Comparison of ENCODE assay signal across 8 mouse cellular contexts in the genomic region with DNA sequence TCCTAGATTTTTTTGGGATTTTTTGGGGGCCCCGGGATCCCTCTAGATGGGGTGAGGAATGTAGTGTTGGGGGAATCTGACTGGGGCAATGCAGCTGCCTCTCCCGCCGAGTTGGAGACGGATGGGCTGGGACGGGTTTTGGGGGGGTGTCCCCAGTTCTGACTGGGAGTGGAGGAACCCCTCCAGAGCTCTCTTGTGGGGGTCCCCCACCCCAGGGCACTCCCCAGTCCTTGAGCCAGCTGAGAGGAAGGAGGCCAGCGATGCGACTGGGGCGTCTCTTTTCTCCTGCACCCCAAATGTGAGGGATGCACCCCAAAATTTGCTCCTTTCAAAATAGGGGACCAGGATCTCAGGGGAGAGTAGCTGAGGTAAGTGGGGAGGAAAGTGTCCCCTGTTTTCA. TPM values are rescaled to one million over a fixed set of nuclear protein-coding genes. Genes with fewer than 3 reads are reported as not detected.
DNase-seq lines count a peak whose midpoint lies in the region; ATAC-seq and TF ChIP-seq lines count a peak whose summit lies in the region.

No protein-coding gene starts in this region.

- TF ChIP-seq POLR2A in heart, adult 2 months (IDR thresholded peaks at IDR 0.05; ENCODE audit: insufficient read depth, low read depth, low read length), result no peak

- H3K4me1 ChIP-seq in heart, adult 2 months (ENCODE audit: control insufficient read depth, insufficient read depth, low read length), result peaks cover 5% of the 10 kb centered on the region
- H3K4me1 ChIP-seq in heart, embryonic 15.5 days (replicated peaks), result peaks cover 49% of the 10 kb centered on the region
- H3K4me1 ChIP-seq in midbrain, embryonic 10.5 days, result peaks cover 74% of the 10 kb centered on the region

- H3K4me3 ChIP-seq in heart, adult 2 months, result peak overlapping the region; percentile 43
- H3K4me3 ChIP-seq in heart, embryonic 15.5 days, result peak overlapping the region; percentile 54
- peak overlapping the region; percentile 54 for H3K4me3 ChIP-seq in midbrain, embryonic 10.5 days

- no peaks in the 10 kb centered on the region for H3K79me2 ChIP-seq in heart, adult 2 months (replicated peaks; ENCODE audit: control insufficient read depth, insufficient read depth, low read length)

- no peak for TF ChIP-seq CTCF in heart, adult 2 months (IDR thresholded peaks at IDR 0.05)

- intact Hi-C loops in heart, adult 2 months (cut with DNase I), result no loop called here
- intact Hi-C loops in heart, postnatal 10 days (cut with DNase I), result no loop called here

- WGBS in heart, adult 2 months, result 32% methylated on average over 8 of the region's 8 CpGs
- 35% methylated on average over 8 of the region's 8 CpGs for WGBS in heart, embryonic 15.5 days
- WGBS in midbrain, embryonic 10.5 days, result 41% methylated on average over 8 of the region's 8 CpGs

- ATAC-seq in heart, embryonic 15.5 days (replicated peaks; ENCODE audit: insufficient number of reproducible peaks, insufficient read depth, low FRiP score, low read depth), result no peak

- peak overlapping the region; percentile 83 for H3K9ac ChIP-seq in heart, adult 2 months (ENCODE audit: low read depth, low read length)
- peak overlapping the region; percentile 49 for H3K9ac ChIP-seq in heart, embryonic 15.5 days

- TF ChIP-seq EP300 in heart, adult 2 months (IDR thresholded peaks at IDR 0.05; ENCODE audit: insufficient read depth, low read depth, low read length), result no peak

- no peaks in the 10 kb centered on the region for H3K9me3 ChIP-seq in heart, embryonic 15.5 days (replicated peaks)
- H3K9me3 ChIP-seq in midbrain, embryonic 10.5 days (replicated peaks), result no peaks in the 10 kb centered on the region

- peak in 1 of 2 experiments; percentile 59 for DNase-seq in heart, adult 2 months
- no peak for DNase-seq in heart, postnatal 10 days
- DNase-seq in cerebellum, adult 11-12 months, result peak; percentile 69
- no peak for DNase-seq in midbrain, embryonic 10.5 days (ENCODE audit: low spot score)
- no peak for DNase-seq in right cerebral cortex, postnatal 36 days (ENCODE audit: low spot score in 2 of 2)
- DNase-seq in spleen, postnatal 14 days (ENCODE audit: low spot score in 2 of 2), result no peak
- DNase-seq in natural killer cell, adult 2 months (ENCODE audit: low spot score in 2 of 2), result no peak

- H3K4me2 ChIP-seq in heart, embryonic 15.5 days, result peak overlapping the region; percentile 67

- H3K36me3 ChIP-seq in heart, adult 2 months (ENCODE audit: control insufficient read depth, insufficient read depth, low read length), result no peaks in the 10 kb centered on the region
- H3K36me3 ChIP-seq in heart, embryonic 15.5 days, result peaks cover 13% of the 10 kb centered on the region; the same call in 1 of the 2 replicates
- H3K36me3 ChIP-seq in midbrain, embryonic 10.5 days, result peaks cover 25% of the 10 kb centered on the region

- no peaks in the 10 kb centered on the region for H3K27me3 ChIP-seq in heart, adult 2 months (ENCODE audit: control insufficient read depth, insufficient read depth, low read length)
- peaks cover 22% of the 10 kb centered on the region for H3K27me3 ChIP-seq in heart, embryonic 15.5 days
- H3K27me3 ChIP-seq in midbrain, embryonic 10.5 days (ENCODE audit: low read depth, poor library complexity, severe bottlenecking), result peaks cover 42% of the 10 kb centered on the region

- peak overlapping the region; percentile 94 for H3K27ac ChIP-seq in heart, adult 2 months
- peak overlapping the region; percentile 60; the same call in 1 of the 2 replicates for H3K27ac ChIP-seq in heart, embryonic 15.5 days
- peak overlapping the region; percentile 87 for H3K27ac ChIP-seq in midbrain, embryonic 10.5 days (replicated peaks)

RNA-seq across cellular contexts. Expression of a gene that starts 3.4 kb away (rescaled TPM):
- 10 to 100 TPM in 1 of 2 experiments, 1 to 10 TPM in 1; 9.1 to 13.7 TPM for total RNA-seq in heart, adult 2 months (2021)
- 18.9 and 21.0 TPM in 2 replicates for polyA plus RNA-seq in heart, adult 2 months (2012; rRNA removed)
- 10 to 100 TPM; 54.7 to 55.5 TPM for total RNA-seq in heart, postnatal 10 days (2021)
- polyA plus RNA-seq in heart, embryonic 15.5 days (2015; fragmentation: Nextera tagmentation; extraction: Ambion mirVana), result 18.1 and 19.8 TPM in 2 replicates
- 4.8 and 5.0 TPM in 2 replicates for polyA plus RNA-seq in midbrain, embryonic 10.5 days (2016; fragmentation: Nextera tagmentation; extraction: Ambion mirVana)

RNA-seq across cellular contexts. Expression of a gene that starts 4.7 kb away (rescaled TPM):
- total RNA-seq in heart, adult 2 months (2021), result 10 to 100 TPM; 30.7 to 34.5 TPM
- polyA plus RNA-seq in heart, adult 2 months (2012; rRNA removed), result 38.9 and 48.1 TPM in 2 replicates
- total RNA-seq in heart, postnatal 10 days (2021), result 10 to 100 TPM; 54.8 to 60.8 TPM
- 107 and 113 TPM in 2 replicates for polyA plus RNA-seq in heart, embryonic 15.5 days (2015; fragmentation: Nextera tagmentation; extraction: Ambion mirVana)
- 241 and 244 TPM in 2 replicates for polyA plus RNA-seq in midbrain, embryonic 10.5 days (2016; fragmentation: Nextera tagmentation; extraction: Ambion mirVana)

RNA-seq across cellular contexts. Expression of a gene that starts 6.6 kb away (rescaled TPM):
- total RNA-seq in heart, adult 2 months (2021), result 1 to 10 TPM; 2.0 to 3.4 TPM
- polyA plus RNA-seq in heart, adult 2 months (2012; rRNA removed), result 5.0 and 5.5 TPM in 2 replicates
- total RNA-seq in heart, postnatal 10 days (2021), result 1 to 10 TPM; 3.3 to 3.4 TPM
- 7.3 and 10.3 TPM in 2 replicates for polyA plus RNA-seq in heart, embryonic 15.5 days (2015; fragmentation: Nextera tagmentation; extraction: Ambion mirVana)
- 9.6 and 10.7 TPM in 2 replicates for polyA plus RNA-seq in midbrain, embryonic 10.5 days (2016; fragmentation: Nextera tagmentation; extraction: Ambion mirVana)

RNA-seq across cellular contexts. Expression of a gene that starts 6.6 kb away (rescaled TPM):
- 100 to 1,000 TPM in 1 of 2 experiments, 10 to 100 TPM in 1; 95.4 to 103 TPM for total RNA-seq in heart, adult 2 months (2021)
- polyA plus RNA-seq in heart, adult 2 months (2012; rRNA removed), result 130 and 166 TPM in 2 replicates
- 100 to 1,000 TPM in 1 of 2 experiments, 10 to 100 TPM in 1; 96.4 to 102 TPM for total RNA-seq in heart, postnatal 10 days (2021)
- 198 and 215 TPM in 2 replicates for polyA plus RNA-seq in heart, embryonic 15.5 days (2015; fragmentation: Nextera tagmentation; extraction: Ambion mirVana)
- 104 and 128 TPM in 2 replicates for polyA plus RNA-seq in midbrain, embryonic 10.5 days (2016; fragmentation: Nextera tagmentation; extraction: Ambion mirVana)

RNA-seq across cellular contexts. Expression of a gene that starts 12.2 kb away (rescaled TPM):
- 1 to 10 TPM; 2.2 to 2.8 TPM for total RNA-seq in heart, adult 2 months (2021)
- 4.0 and 7.4 TPM in 2 replicates for polyA plus RNA-seq in heart, adult 2 months (2012; rRNA removed)
- 1 to 10 TPM; 5.2 to 6.8 TPM for total RNA-seq in heart, postnatal 10 days (2021)
- polyA plus RNA-seq in heart, embryonic 15.5 days (2015; fragmentation: Nextera tagmentation; extraction: Ambion mirVana), result 4.5 and 5.2 TPM in 2 replicates
- polyA plus RNA-seq in midbrain, embryonic 10.5 days (2016; fragmentation: Nextera tagmentation; extraction: Ambion mirVana), result 16.0 and 18.9 TPM in 2 replicates
